Mouse (Mus musculus) kidney, embryonic 14.5 days (tissue): ENCODE measurements around the gene Mboat7. TPM values are rescaled to one million over a fixed set of nuclear protein-coding genes. Genes with fewer than 3 reads are reported as not detected.
"Not testable (repeated sequence)": the region's sequence is repeated elsewhere in the genome, so short reads cannot be mapped to it uniquely, and the experiment has no call there.

Experiments used
- ATAC-seq: fragments of 200-750 bp; cut with Nextera tagmentation; 2 replicates; pipeline ENCODE4 v1.8.0; 2017; ENCODE audit warnings: moderate number of reproducible peaks, mild to moderate bottlenecking, moderate TSS enrichment, moderate library complexity; ENCODE audit not compliant: low FRiP score, low TSS enrichment
- H3K27ac ChIP-seq: fragments of 300-500 bp; sonication (generic); 2 replicates; pipeline ENCODE4 v1.5.1; 2014; ENCODE audit warnings: low read depth, mild to moderate bottlenecking, low read length, moderate library complexity, mixed read lengths
- H3K27me3 ChIP-seq: fragments of 300-500 bp; sonication (generic); 2 replicates; pipeline ENCODE4 v1.6.1; 2014; ENCODE audit warnings: mild to moderate bottlenecking, low read length; ENCODE audit not compliant: control insufficient read depth, insufficient read depth
- H3K36me3 ChIP-seq: fragments of 300-500 bp; sonication (generic); 2 replicates; pipeline ENCODE4 v1.6.1; 2014; ENCODE audit warnings: low read length, mixed read lengths; ENCODE audit not compliant: control insufficient read depth, insufficient read depth
- H3K4me1 ChIP-seq: fragments of 300-500 bp; sonication (generic); 2 replicates; pipeline ENCODE4 v1.6.1; 2014; ENCODE audit warnings: low read length, mixed read lengths; ENCODE audit not compliant: control insufficient read depth, insufficient read depth
- H3K4me2 ChIP-seq: fragments of 300-500 bp; sonication (generic); replicated peaks from 2 replicates; pipeline ENCODE4 v1.6.1; 2014; ENCODE audit warnings: low read depth, mild to moderate bottlenecking, low read length
- H3K4me3 ChIP-seq: fragments of 300-500 bp; sonication (generic); 2 replicates; pipeline ENCODE4 v1.5.1; 2014; ENCODE audit warnings: mild to moderate bottlenecking, low read length
- H3K9ac ChIP-seq: fragments of 300-500 bp; sonication (generic); 2 replicates; pipeline ENCODE4 v1.6.1; 2014; ENCODE audit warnings: low read depth, mild to moderate bottlenecking, low read length, moderate library complexity
- H3K9me3 ChIP-seq: fragments of 300-500 bp; sonication (generic); 2 replicates; pipeline ENCODE4 v1.6.1; 2016; ENCODE audit warnings: low read length; ENCODE audit not compliant: control insufficient read depth
- WGBS: fragments of 180-500 bp; shearing (Covaris S2); extraction: QIAGEN DNeasy Blood & Tissue Kit; methylation state at CpG from one replicate; pipeline ENCODE4 v1.1.7; 2014; 5-methylcytosine and 5-hydroxymethylcytosine counted together
- polyA plus RNA-seq: library from polyadenylated mRNA; unstranded; fragments of >200 nt; fragmentation: Nextera tagmentation; extraction: Ambion mirVana; gene quantifications from 2 replicates; pipeline ENCODE4 v1.2.1, GENCODE M21; 2014

The Mboat7 gene
- 32.0 and 45.0 TPM in 2 replicates for polyA plus RNA-seq

GRCm38 (mm10) chr7:3692987-3693808 is at the start of gene Mboat7:
Gene Mboat7 (minus strand): TSS chr7:3693523.
- under 1% methylated on average over 55 of the region's 55 CpGs for WGBS
- H3K4me2 ChIP-seq = peak within 1 kb of the TSS; percentile 81
- H3K27ac ChIP-seq = peak within 1 kb of the TSS; percentile 94
- H3K9ac ChIP-seq = peak within 1 kb of the TSS; percentile 89
- ATAC-seq = peak; percentile 91
- H3K9me3 ChIP-seq = no peaks in the 10 kb centered on the region
- H3K27me3 ChIP-seq = no peaks in the 10 kb centered on the region
- H3K36me3 ChIP-seq = peaks cover 34% of the 10 kb centered on the region
- peaks cover 15% of the 10 kb centered on the region for H3K4me1 ChIP-seq
- H3K4me3 ChIP-seq = peak within 1 kb of the TSS; percentile 79

GRCm38 (mm10) chr7:3732675-3733074 is 39.4 kb upstream of the Mboat7 start:
- H3K4me3 ChIP-seq, H3K4me1 ChIP-seq, H3K27ac ChIP-seq, H3K9me3 ChIP-seq, H3K9ac ChIP-seq, ATAC-seq, H3K27me3 ChIP-seq, H3K36me3 ChIP-seq, H3K4me2 ChIP-seq: not testable (repeated sequence)
- WGBS = no CpG with 5 or more reads among the region's 1 CpGs

- not testable (repeated sequence) for H3K4me3 ChIP-seq, H3K27ac ChIP-seq, H3K4me1 ChIP-seq
Observed at GRCm38 (mm10) chr7:3725459-3725858, 32.1 kb upstream of the Mboat7 start.

GRCm38 (mm10) chr7:3720268-3720667 is 26.9 kb upstream of the Mboat7 start, which contains the start of gene Pirb:
Gene Pirb (minus strand): TSS chr7:3720391.
- not testable (repeated sequence) for H3K9me3 ChIP-seq, H3K9ac ChIP-seq, H3K4me1 ChIP-seq, H3K27me3 ChIP-seq, ATAC-seq, H3K36me3 ChIP-seq, H3K4me2 ChIP-seq, H3K27ac ChIP-seq, H3K4me3 ChIP-seq
- 88% methylated on average over 1 of the region's 3 CpGs for WGBS

More at GRCm38 (mm10) chr7:3725459-3725858, 32.1 kb upstream of the Mboat7 start:
- not testable (repeated sequence) for H3K9me3 ChIP-seq, H3K27me3 ChIP-seq, H3K36me3 ChIP-seq, H3K4me2 ChIP-seq, H3K9ac ChIP-seq, ATAC-seq

- Histone ChIP-seq H3K27me3 (no peaks in the 10 kb centered on the region), H3K9ac (no peak overlapping the region), H3K4me2 (no peak overlapping the region), H3K4me1 (no peaks in the 10 kb centered on the region), H3K27ac (no peak overlapping the region), H3K4me3 (no peak overlapping the region), H3K36me3 (no peaks in the 10 kb centered on the region), H3K9me3 (no peaks in the 10 kb centered on the region)
- 57% methylated on average over 1 of the region's 1 CpGs for WGBS
- no peak for ATAC-seq
Observed at GRCm38 (mm10) chr7:3715249-3715648, 21.9 kb upstream of the Mboat7 start.

- ATAC-seq = no peak
- Histone ChIP-seq H3K27ac (no peak overlapping the region), H3K4me1 (no peaks in the 10 kb centered on the region), H3K9ac (no peak overlapping the region), H3K27me3 (no peaks in the 10 kb centered on the region), H3K4me2 (no peak overlapping the region), H3K9me3 (no peaks in the 10 kb centered on the region), H3K4me3 (no peak overlapping the region), H3K36me3 (peaks cover 6% of the 10 kb centered on the region)
- WGBS = 38% methylated on average over 5 of the region's 5 CpGs
Observed at GRCm38 (mm10) chr7:3712264-3712942, 19.1 kb upstream of the Mboat7 start.

GRCm38 (mm10) chr7:3709000-3709399 is 15.7 kb upstream of the Mboat7 start:
- no peak overlapping the region for H3K4me2 ChIP-seq
- H3K4me3 ChIP-seq = no peak overlapping the region
- H3K27ac ChIP-seq = no peak overlapping the region
- no peaks in the 10 kb centered on the region for H3K27me3 ChIP-seq
- no peaks in the 10 kb centered on the region for H3K9me3 ChIP-seq
- H3K36me3 ChIP-seq = peaks cover 26% of the 10 kb centered on the region
- H3K9ac ChIP-seq = no peak overlapping the region
- peaks cover 3% of the 10 kb centered on the region; the same call in 1 of the 2 replicates for H3K4me1 ChIP-seq
- no peak for ATAC-seq
- WGBS = 70% methylated on average over 1 of the region's 1 CpGs

- ATAC-seq, H3K4me2 ChIP-seq, H3K4me3 ChIP-seq, H3K9ac ChIP-seq, H3K27me3 ChIP-seq, H3K27ac ChIP-seq, H3K4me1 ChIP-seq, H3K9me3 ChIP-seq: not testable (repeated sequence)
- 25% methylated on average over 5 of the region's 5 CpGs for WGBS
- H3K36me3 ChIP-seq = peaks cover 26% of the 10 kb centered on the region
Observed at GRCm38 (mm10) chr7:3708447-3708980, 15.2 kb upstream of the Mboat7 start.
